Mouse (Mus musculus): ENCODE measurements around the gene Cyp11a1. TPM values are rescaled to one million over a fixed set of nuclear protein-coding genes. Genes with fewer than 3 reads are reported as not detected.

Cyp11a1 gene
- polyA plus RNA-seq (2012; rRNA removed), result 90.1 and 93.4 TPM in 2 replicates

DNA sequence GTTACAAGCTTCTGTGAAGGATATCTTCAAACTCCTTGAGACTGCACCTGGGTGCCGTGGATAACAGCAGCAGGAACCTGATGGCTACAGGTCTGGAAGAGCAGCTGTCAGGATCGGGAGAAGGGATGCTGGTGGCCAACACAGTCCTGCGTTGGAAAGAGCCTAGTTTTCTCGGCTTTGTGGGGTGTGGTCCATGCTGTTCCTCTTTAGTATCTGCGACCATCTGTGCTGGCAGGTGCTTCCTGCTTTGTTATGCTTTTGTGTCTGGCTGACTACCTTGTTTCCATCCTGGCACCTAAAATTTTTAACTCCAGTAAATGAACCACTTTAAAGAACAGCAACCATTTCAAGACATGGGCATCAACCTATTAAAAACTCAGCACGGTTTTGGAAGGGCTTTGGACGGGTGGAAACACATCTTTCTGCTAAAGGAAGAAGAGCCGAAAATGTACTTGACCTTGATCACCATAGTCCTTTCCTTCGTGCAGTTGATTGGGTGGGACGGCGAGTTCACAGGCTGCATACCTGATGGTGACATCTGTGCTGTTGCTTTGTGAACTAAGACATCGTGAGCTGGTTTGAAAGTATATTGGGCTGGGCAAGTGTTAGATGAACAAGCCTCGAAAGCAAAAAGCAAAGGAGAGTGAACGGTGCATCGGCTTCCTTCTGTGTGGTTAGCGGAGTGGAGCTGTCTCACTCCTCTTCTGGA is at the start of gene Cyp11a1:
Gene Cyp11a1, plus strand, starts transcription at position 659 of the 709 bp plus-strand sequence.
- Histone ChIP-seq H3K4me3 (ENCODE audit: control insufficient read depth, low read depth, low read length) (no peak within 1 kb of the TSS), H3K4me1 (ENCODE audit: control insufficient read depth, insufficient read depth, low read length) (no peaks in the 10 kb centered on the region; the same call in 1 of the 2 replicates), H3K36me3 (ENCODE audit: control insufficient read depth, insufficient read depth, low read length) (no peaks in the 10 kb centered on the region), H3K27ac (ENCODE audit: control insufficient read depth, insufficient read depth, low read depth, low read length) (no peak within 1 kb of the TSS), H3K27me3 (ENCODE audit: control insufficient read depth, insufficient read depth, low read length) (no peaks in the 10 kb centered on the region)
- TF ChIP-seq POLR2A (IDR thresholded peaks at IDR 0.05; ENCODE audit: control insufficient read depth, low read depth, low read length), result no peak
- no peak for TF ChIP-seq CTCF (IDR thresholded peaks at IDR 0.05; ENCODE audit: control insufficient read depth, insufficient read depth, insufficient replicate concordance, low read depth, low read length)

DNA sequence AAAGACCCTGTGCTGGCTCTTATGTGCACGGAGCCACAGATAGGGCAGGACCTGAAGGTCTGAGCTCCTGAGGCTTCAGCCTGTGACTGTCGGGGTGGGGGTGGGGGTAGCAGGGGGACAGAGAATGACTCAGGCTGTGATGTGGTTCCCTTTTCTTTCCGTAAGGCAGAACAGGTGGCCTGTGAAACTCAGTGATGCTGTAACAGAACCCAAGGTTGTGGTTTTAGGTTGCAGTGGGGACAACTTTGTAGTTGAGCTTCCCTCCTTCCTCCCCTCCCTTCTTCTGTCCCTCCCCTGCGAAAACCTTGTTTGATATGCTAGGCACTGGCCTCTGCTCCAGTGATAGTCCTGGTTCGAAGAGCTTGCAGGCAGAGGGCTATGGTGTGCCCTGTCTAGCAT is 49.4 kb upstream of the Cyp11a1 start:
- Histone ChIP-seq H3K27ac (ENCODE audit: control insufficient read depth, insufficient read depth, low read depth, low read length) (no peak overlapping the region), H3K4me1 (ENCODE audit: control insufficient read depth, insufficient read depth, low read length) (peaks cover 5% of the 10 kb centered on the region), H3K36me3 (ENCODE audit: control insufficient read depth, insufficient read depth, low read length) (no peaks in the 10 kb centered on the region), H3K27me3 (ENCODE audit: control insufficient read depth, insufficient read depth, low read length) (no peaks in the 10 kb centered on the region), H3K4me3 (ENCODE audit: control insufficient read depth, low read depth, low read length) (no peak overlapping the region)
- TF ChIP-seq CTCF (IDR thresholded peaks at IDR 0.05; ENCODE audit: control insufficient read depth, insufficient read depth, insufficient replicate concordance, low read depth, low read length), result no peak
- no peak for TF ChIP-seq POLR2A (IDR thresholded peaks at IDR 0.05; ENCODE audit: control insufficient read depth, low read depth, low read length)

- Histone ChIP-seq H3K36me3 (ENCODE audit: control insufficient read depth, insufficient read depth, low read length) (no peaks in the 10 kb centered on the region), H3K27me3 (ENCODE audit: control insufficient read depth, insufficient read depth, low read length) (no peaks in the 10 kb centered on the region), H3K4me3 (ENCODE audit: control insufficient read depth, low read depth, low read length) (no peak overlapping the region), H3K27ac (ENCODE audit: control insufficient read depth, insufficient read depth, low read depth, low read length) (no peak overlapping the region), H3K4me1 (ENCODE audit: control insufficient read depth, insufficient read depth, low read length) (peaks cover under 1% of the 10 kb centered on the region; the same call in 1 of the 2 replicates)
- TF ChIP-seq CTCF (IDR thresholded peaks at IDR 0.05; ENCODE audit: control insufficient read depth, insufficient read depth, insufficient replicate concordance, low read depth, low read length), result no peak
- TF ChIP-seq POLR2A (IDR thresholded peaks at IDR 0.05; ENCODE audit: control insufficient read depth, low read depth, low read length), result no peak
Observed at GRCm38 (mm10) chr9:57958615-57959014, 47.6 kb upstream of the Cyp11a1 start.

- H3K4me3 ChIP-seq (ENCODE audit: control insufficient read depth, low read depth, low read length), result no peak overlapping the region
- TF ChIP-seq CTCF (IDR thresholded peaks at IDR 0.05; ENCODE audit: control insufficient read depth, insufficient read depth, insufficient replicate concordance, low read depth, low read length) (no peak), POLR2A (IDR thresholded peaks at IDR 0.05; ENCODE audit: control insufficient read depth, low read depth, low read length) (no peak)
- no peaks in the 10 kb centered on the region; the same call in 1 of the 2 replicates for H3K4me1 ChIP-seq (ENCODE audit: control insufficient read depth, insufficient read depth, low read length)
- no peaks in the 10 kb centered on the region for H3K36me3 ChIP-seq (ENCODE audit: control insufficient read depth, insufficient read depth, low read length)
- H3K27ac ChIP-seq (ENCODE audit: control insufficient read depth, insufficient read depth, low read depth, low read length), result peak overlapping the region; percentile 19; the same call in 1 of the 2 replicates
- H3K27me3 ChIP-seq (ENCODE audit: control insufficient read depth, insufficient read depth, low read length), result no peaks in the 10 kb centered on the region
Observed at GRCm38 (mm10) chr9:57959399-57959798, 46.8 kb upstream of the Cyp11a1 start.

DNA sequence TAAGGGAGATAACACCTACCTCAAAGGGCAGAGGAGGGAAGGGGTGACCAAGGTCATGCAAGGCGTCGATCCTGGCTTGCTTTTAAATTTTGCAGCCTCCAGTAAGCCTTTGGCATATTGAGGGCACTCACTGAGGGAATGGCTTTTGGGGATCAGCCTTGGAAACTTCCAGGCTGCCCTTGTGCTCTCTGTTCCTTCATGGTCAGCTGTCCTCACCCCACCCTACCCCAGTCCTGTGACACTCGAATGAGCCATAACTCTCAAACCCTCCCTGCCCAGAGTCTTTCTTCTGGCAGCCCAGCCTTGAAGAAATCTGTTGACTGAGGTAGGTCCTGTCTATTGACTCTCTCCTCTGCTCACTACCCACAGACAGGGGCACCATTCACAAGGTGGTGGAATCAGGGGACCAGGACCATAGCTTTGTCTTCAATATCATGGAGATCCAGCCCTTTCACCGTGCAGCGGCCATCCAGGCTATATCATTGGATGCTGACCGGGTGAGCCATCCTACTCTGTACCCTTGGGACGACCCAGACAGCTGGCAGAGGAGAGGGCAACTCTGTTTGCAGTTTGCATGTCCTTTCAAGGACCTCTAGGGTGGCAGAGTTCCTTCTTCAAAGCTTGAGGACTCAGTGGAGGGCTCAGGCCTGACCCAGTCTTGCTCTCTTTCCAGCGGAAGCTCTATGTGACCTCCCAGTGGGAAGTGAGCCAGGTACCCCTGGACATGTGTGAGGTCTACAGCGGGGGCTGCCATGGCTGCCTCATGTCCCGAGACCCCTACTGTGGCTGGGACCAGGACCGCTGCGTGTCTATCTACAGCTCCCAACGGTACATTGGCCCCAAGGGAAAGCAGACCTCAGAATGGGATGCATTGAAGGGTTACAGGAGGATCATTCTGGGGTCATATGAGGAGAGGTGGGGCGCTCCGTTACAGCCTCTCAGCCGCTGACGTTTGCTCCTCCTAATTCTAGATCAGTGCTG is 46.0 kb upstream of the Cyp11a1 start:
- no peak for TF ChIP-seq CTCF (IDR thresholded peaks at IDR 0.05; ENCODE audit: control insufficient read depth, insufficient read depth, insufficient replicate concordance, low read depth, low read length)
- no peak for TF ChIP-seq POLR2A (IDR thresholded peaks at IDR 0.05; ENCODE audit: control insufficient read depth, low read depth, low read length)
- Histone ChIP-seq H3K27ac (ENCODE audit: control insufficient read depth, insufficient read depth, low read depth, low read length) (no peak overlapping the region), H3K4me1 (ENCODE audit: control insufficient read depth, insufficient read depth, low read length) (no peaks in the 10 kb centered on the region), H3K36me3 (ENCODE audit: control insufficient read depth, insufficient read depth, low read length) (no peaks in the 10 kb centered on the region), H3K27me3 (ENCODE audit: control insufficient read depth, insufficient read depth, low read length) (no peaks in the 10 kb centered on the region), H3K4me3 (ENCODE audit: control insufficient read depth, low read depth, low read length) (no peak overlapping the region)

DNA sequence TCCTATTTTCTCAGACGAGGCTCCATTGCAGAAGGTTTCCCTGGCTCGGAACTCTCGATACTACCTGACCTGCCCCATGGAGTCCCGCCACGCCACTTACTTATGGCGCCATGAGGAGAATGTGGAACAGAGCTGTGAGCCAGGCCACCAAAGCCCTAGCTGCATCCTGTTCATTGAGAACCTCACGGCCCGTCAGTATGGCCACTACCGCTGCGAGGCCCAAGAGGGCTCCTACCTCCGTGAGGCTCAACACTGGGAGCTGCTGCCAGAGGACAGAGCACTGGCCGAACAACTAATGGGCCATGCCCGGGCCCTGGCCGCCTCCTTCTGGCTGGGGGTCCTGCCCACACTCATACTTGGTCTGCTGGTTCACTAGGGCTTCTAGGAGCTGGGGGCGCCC is 45.0 kb upstream of the Cyp11a1 start:
- no peaks in the 10 kb centered on the region for H3K4me1 ChIP-seq (ENCODE audit: control insufficient read depth, insufficient read depth, low read length)
- no peaks in the 10 kb centered on the region for H3K27me3 ChIP-seq (ENCODE audit: control insufficient read depth, insufficient read depth, low read length)
- no peaks in the 10 kb centered on the region for H3K36me3 ChIP-seq (ENCODE audit: control insufficient read depth, insufficient read depth, low read length)
- no peak for TF ChIP-seq CTCF (IDR thresholded peaks at IDR 0.05; ENCODE audit: control insufficient read depth, insufficient read depth, insufficient replicate concordance, low read depth, low read length)
- no peak overlapping the region for H3K27ac ChIP-seq (ENCODE audit: control insufficient read depth, insufficient read depth, low read depth, low read length)
- no peak overlapping the region for H3K4me3 ChIP-seq (ENCODE audit: control insufficient read depth, low read depth, low read length)
